Mouse (Mus musculus) left cerebral cortex, adult 8-10 months (tissue): ENCODE data around the gene Qsox1. TPM values are rescaled to one million over a fixed set of nuclear protein-coding genes. Genes with fewer than 3 reads are reported as not detected.
A peak's percentile ranks its signal among the peaks of the same experiment; 100 is the strongest.

Experiments used
- DNase-seq, 2 experiments: peaks; one replicate each; pipeline ENCODE4 v3.0.0; 2022; ENCODE audit warnings: low spot score in 2 of 2
- total RNA-seq, 4 experiments: library from RNA; stranded (reverse); gene quantifications; 2 replicates each; pipeline ENCODE4 v1.2.4; 2022

The Qsox1 gene
- total RNA-seq, 4 experiments from 2014 or later: 31.0 to 35.7 (median 33.3) TPM

GRCm38 (mm10) chr1:155801014-155801991 lies 11.4 kb downstream of the Qsox1 start:
- no peak for DNase-seq

- no peak for DNase-seq
Observed at GRCm38 (mm10) chr1:155798000-155798399, 14.7 kb downstream of the Qsox1 start.

- DNase-seq: no peak
Observed at GRCm38 (mm10) chr1:155797425-155797824, 15.3 kb downstream of the Qsox1 start.

GRCm38 (mm10) chr1:155796757-155797405 lies 15.8 kb downstream of the Qsox1 start:
- DNase-seq: no peak

DNA sequence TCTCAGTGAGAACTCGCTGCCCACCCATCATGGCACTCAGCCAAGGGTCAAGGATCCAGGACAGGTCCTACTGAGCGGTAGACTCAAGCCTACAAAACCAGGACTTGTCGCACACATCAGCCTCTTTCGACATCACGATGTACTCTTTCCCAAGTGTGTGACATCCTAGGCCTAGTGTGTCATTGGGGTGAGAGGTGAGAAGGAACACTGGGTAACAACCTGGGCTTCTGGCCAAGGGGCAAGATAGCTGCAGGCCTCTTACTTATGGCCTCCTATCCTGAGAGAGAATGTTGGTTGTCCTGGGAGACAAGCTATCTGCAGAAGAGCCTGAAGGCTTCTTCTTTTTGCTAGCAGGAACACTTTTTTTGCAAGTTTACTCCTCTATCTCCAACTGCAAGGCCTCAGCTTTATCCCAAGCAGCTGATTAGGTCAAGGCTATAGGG lies 16.9 kb downstream of the Qsox1 start:
- no peak for DNase-seq

GRCm38 (mm10) chr1:155794855-155795254 lies 17.8 kb downstream of the Qsox1 start:
- DNase-seq: no peak

DNA sequence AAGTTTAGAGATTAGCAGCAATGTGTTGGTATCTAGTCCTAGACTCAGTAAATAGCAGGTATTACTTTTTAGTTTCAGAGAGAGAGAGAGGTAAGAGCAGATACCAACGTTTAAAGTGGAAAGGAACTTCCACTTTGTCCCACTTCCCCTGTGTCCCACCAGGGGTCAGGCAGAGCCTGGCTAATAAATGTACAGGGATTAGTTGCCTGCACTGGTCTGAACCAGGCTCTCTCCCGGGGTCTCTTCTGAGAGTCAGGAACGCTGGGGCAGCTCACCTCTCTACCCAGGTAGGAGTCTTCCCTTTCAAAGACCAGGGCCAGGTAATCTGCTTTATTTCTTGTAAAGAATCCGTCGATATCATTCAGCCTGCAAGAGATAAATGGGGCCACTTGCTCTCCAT lies 20.8 kb downstream of the Qsox1 start:
- no peak for DNase-seq

DNA sequence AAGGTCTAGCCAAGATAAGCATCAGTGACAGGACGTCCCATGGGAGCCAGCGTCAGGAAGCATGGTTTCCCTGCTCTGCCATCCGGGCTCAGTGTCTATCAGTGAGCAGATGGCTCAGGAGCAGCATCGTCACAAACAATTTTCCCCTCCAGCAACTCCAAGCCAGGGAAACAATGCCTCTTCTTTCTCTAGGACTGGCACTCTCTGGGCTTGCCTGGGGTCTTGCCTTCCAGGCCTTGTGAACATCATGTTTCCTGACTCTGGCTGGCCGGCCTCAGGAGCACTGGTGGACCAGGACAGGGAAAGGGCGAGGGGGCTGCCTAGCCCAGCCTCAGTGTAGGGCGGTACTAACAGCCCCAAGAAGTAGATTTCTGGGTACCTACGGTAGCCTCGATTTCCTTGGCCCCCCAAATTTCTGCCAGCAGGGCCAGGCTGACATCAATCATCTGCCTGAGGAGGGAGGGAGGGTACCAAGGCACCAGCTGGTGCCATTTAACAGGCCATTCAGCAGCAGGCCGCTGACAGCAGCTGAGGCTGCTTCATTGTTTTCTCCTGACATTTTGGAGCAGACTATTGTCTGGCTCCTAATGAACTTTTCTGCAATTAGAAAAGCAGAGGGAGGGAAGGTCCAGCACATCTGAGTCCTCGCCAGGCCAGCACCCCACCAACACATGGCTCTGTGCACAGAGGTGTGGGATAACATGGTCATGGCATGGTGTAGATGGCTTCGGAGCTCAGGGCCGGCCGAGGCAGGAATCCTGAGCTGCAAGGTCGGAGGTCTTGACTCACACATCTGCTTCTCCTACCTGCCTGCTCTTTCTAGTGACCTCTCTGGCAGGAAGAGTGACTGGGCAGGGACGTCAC lies 22.3 kb downstream of the Qsox1 start:
- DNase-seq: no peak

DNA sequence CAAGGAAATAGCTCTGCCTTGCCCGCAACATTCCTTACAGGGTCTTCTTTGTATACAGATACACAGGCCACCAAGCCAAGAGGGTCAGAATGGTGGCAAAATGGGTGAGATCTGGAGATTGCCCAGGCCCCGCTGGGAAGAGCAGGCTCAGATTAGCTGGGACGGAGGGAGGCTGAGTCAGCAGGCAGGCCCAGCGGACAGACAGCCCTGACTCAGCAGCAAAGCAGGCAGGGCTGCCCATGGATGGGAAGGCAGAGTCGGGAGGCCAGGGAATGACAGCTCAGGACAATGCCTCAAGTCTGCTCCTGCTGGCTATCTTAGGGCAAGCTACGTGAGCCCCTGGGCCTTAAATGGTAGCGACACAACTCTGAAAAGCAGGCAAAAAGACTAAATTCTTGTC lies 26.8 kb downstream of the Qsox1 start:
- no peak for DNase-seq

GRCm38 (mm10) chr1:155784343-155785205 lies 28.1 kb downstream of the Qsox1 start:
- peak in 1 of 2 experiments; percentile 21 for DNase-seq

DNA sequence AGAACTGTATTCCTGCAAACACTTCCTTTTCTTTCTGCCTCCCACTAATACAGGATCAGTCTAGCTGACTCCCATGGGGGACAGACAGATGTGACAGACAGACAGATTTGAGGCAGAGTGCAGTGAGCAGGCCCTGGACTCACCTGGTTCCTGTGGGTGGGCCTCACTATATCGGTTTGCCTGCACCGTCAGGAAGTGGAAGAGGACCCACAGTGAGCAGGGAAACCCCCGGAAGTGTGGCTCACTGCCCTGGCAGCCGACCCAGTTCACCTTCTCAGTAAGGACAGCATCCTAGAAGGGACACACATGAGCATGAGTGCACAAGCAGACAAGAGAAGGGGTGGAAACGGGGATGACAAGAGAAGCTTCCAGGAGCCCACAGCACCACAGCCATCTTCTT lies 30.3 kb downstream of the Qsox1 start:
- DNase-seq: no peak

- no peak for DNase-seq
Observed at GRCm38 (mm10) chr1:155777641-155778625, 34.8 kb downstream of the Qsox1 start.

DNA sequence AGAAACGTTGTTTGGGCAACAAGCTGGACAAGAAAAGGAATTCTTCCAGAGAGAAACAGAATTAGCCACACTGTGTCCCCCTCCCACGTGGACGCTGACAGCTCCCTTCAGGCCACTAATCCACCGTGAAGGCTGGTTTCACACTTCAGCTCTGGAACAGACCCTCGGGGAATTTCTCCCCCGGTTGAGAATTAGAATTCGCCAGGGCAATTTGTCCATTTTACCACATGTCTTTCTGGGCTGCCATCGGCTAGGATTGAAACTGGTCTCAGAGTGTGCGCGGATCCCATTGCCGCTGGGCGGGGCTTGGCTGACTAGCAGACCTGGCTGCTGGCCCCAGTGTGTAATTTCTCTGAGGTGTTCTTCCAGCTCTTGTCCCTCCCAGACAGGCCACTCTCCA lies 53.5 kb downstream of the Qsox1 start:
- no peak for DNase-seq

DNA sequence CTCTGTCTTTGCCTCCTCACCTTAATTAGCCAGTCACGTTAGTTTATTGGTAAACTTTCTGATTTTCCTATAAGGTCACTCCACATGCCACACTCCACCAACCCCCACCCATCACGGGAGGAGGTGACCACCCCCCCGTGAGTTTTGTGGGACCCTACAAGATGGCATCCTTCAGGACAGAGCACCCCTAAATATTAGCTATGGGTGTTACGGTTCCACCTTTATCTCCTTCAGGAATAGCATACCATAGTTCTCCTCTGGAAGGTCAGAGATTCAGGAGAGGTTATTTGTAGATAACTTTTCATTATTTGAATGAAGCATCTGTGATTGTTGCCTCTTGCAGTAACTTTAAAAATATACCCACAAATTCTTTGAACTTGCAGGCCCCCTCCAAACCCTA lies 54.0 kb downstream of the Qsox1 start:
- no peak for DNase-seq

DNA sequence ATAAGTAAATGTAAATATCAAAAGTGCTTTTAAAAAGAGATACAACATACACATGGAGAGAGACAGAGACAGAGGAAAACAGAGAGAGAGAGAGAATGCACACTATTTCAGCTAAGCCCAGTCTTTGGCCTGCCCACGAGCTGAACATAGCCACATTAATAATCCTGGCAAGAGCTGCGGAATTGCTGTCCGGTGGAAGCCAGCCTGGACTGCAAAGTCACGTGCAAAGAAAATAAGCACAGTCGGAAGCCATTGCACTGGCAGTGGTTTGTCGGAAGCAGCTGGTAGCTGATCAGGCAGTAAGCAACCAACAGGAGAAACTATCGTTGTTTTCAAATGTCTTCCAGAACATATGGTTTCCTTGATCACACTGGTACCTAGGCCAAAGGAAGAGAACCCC lies 55.1 kb downstream of the Qsox1 start:
- DNase-seq: no peak

DNA sequence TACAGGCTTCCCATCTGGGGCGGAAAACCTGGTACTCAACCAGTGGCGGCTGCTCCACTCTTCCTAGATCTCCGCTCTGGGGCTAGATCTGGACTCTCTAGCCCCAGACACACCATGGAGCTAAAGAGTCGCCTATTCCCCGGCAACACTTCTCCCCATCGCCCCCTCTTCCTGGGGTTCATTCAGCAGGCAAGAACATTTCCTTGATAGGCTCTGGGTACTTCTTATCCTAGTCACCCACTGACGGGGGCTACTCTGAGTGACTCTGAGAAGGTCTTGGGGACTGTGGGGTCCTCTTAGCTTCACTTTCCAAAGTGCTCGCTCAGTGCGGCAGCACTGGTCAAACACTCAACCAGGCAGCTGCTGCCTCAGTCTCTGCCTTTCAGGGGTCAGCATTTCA lies 59.3 kb downstream of the Qsox1 start:
- no peak for DNase-seq

DNA sequence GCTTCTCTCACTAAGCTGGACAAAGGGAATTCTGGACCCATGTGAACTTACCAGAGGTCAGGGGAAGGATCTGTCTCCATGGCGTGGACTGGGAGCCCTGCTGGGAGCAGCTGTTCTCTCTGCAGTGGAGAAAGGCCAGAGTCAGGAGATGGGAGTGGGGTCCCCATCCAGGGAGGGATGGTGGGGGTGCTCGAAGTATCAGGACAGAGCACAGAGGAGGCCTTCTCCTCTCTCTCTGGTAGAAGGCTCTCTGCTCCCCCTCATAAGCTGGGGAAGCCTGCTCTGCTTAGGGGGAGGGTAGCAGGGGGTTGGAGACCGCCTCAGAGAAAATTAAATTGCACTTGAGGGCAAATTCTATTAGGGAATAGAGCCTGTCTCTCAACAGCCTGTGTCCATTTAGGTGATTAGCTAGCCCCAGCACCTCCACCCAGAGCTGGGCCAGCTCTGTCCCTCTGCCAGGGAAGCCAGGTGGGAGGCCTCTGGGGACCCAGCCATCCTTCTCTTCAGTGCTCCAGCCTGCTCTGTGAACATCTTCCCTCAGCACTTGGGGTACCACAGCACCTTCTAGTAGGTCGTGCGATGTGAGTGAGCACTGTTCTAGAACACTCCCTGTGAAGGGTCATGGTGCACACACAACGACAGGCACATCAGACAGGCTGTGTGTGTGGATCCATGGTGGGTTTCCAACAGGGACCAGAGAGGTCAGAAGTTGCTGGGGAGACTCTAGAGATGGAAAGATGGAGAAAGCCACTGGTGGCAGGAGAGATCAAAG lies 61.0 kb downstream of the Qsox1 start, which contains the start of gene Lhx4:
Gene Lhx4 (minus strand): TSS at position 201 of the 772 bp plus-strand sequence.
- DNase-seq: no peak

DNA sequence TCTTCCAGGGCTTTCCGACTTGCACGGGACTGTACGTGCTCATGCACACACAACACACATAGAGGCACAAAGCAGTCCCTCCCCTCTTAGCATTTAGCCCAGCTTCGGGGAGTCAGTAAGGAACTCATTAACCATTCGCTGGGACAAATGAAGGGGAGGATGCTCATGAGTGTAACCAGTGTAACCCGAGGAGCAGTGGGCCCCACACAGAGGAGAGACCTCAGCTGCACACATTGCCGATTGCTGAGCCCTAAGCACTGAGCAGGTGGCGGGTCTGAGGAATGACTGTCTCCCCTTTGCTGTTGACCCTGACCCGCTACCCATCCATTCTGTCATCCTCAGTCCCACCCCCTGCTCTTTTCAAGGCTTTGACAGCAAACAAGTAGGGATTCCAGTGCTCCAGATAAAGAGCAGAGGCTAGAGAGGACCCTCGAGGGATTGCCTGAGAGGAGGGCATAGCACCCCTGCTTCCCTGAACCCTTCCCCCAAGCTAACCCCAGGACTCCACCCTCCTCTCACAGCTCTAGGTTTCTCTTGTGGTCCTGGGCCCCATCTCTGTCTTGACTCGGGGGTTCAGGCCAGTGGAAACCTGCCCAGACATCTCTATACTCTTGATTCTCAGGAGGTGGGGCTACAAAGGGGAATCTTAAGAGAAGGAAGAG lies 62.0 kb downstream of the Qsox1 start:
- DNase-seq: no peak
